Mouse (Mus musculus): ENCODE measurements at regions not wholly inside any gene's neighbourhood (a gene's known extent, or its start where the extent isn't known, plus 50 kb on each side); places are given as distances from the start of the nearest gene placed in this dataset.
A peak's percentile ranks its signal among the peaks of the same experiment; 100 is the strongest.

- no peak overlapping the region for H3K4me2 ChIP-seq
- WGBS, result 11% methylated on average over 3 of the region's 3 CpGs
- no peaks in the 10 kb centered on the region for H3K36me3 ChIP-seq
- no peak overlapping the region for H3K9ac ChIP-seq
- peak; percentile 87 for ATAC-seq (ENCODE audit: insufficient read depth, low FRiP score, low read depth)
- H3K27ac ChIP-seq, result peak overlapping the region; percentile 75; the same call in 1 of the 2 replicates
- no peaks in the 10 kb centered on the region for H3K9me3 ChIP-seq
- H3K27me3 ChIP-seq (replicated peaks), result no peaks in the 10 kb centered on the region
- no peaks in the 10 kb centered on the region for H3K4me1 ChIP-seq
- no peak overlapping the region for H3K4me3 ChIP-seq (replicated peaks)
These were observed 220.1 kb upstream of the 9630041A04Rik start for GRCm38 (mm10) chr9:101641524-101641923.

GRCm38 (mm10) chr9:101640598-101640997 is 221.0 kb upstream of the 9630041A04Rik start:
- no peaks in the 10 kb centered on the region for H3K4me1 ChIP-seq
- H3K4me3 ChIP-seq (replicated peaks), result no peak overlapping the region
- no peaks in the 10 kb centered on the region for H3K9me3 ChIP-seq
- no peak overlapping the region for H3K9ac ChIP-seq
- no peaks in the 10 kb centered on the region for H3K27me3 ChIP-seq (replicated peaks)
- H3K4me2 ChIP-seq, result no peak overlapping the region
- H3K27ac ChIP-seq, result peak overlapping the region; percentile 26; the same call in 1 of the 2 replicates
- no peak for ATAC-seq (ENCODE audit: insufficient read depth, low FRiP score, low read depth)
- H3K36me3 ChIP-seq, result no peaks in the 10 kb centered on the region

DNA sequence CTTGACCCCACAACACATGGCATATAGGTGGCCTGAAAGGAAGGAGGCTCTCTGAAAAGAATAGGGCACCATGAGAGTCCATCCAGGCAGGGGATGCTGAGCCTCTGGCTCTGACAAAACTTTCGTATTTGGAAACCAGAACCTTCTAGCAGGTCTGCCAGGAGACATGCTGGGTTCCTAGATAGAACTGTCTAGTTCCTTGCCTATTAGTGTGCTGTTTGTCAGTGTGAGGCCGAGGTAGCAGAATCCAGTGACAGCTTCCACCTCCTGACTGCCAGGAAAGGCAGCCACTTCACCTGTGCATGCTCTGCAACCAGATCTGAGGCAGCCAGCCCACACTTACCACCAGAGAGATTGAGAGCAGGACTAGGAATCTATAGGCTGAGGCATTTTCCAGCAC is 245.4 kb upstream of the 9630041A04Rik start:
- Histone ChIP-seq H3K9me3 (no peaks in the 10 kb centered on the region), H3K4me3 (replicated peaks) (no peak overlapping the region), H3K27me3 (replicated peaks) (no peaks in the 10 kb centered on the region), H3K27ac (no peak overlapping the region), H3K4me1 (peaks cover 3% of the 10 kb centered on the region; the same call in 1 of the 2 replicates), H3K4me2 (no peak overlapping the region), H3K36me3 (no peaks in the 10 kb centered on the region), H3K9ac (no peak overlapping the region)
- ATAC-seq (ENCODE audit: insufficient read depth, low FRiP score, low read depth), result no peak
- 80% methylated on average over 2 of the region's 2 CpGs for WGBS

- Histone ChIP-seq H3K27me3 (replicated peaks) (no peaks in the 10 kb centered on the region), H3K9me3 (no peaks in the 10 kb centered on the region), H3K4me2 (no peak overlapping the region), H3K27ac (peak overlapping the region; percentile 35; the same call in 1 of the 2 replicates), H3K4me1 (peaks cover 3% of the 10 kb centered on the region; the same call in 1 of the 2 replicates), H3K4me3 (replicated peaks) (no peak overlapping the region), H3K36me3 (no peaks in the 10 kb centered on the region), H3K9ac (no peak overlapping the region)
- WGBS, result 54% methylated on average over 3 of the region's 3 CpGs
- ATAC-seq (ENCODE audit: insufficient read depth, low FRiP score, low read depth), result peak; percentile 50; the same call in 1 of the 2 replicates
These were observed 246.5 kb upstream of the 9630041A04Rik start for GRCm38 (mm10) chr9:101615176-101615575.

DNA sequence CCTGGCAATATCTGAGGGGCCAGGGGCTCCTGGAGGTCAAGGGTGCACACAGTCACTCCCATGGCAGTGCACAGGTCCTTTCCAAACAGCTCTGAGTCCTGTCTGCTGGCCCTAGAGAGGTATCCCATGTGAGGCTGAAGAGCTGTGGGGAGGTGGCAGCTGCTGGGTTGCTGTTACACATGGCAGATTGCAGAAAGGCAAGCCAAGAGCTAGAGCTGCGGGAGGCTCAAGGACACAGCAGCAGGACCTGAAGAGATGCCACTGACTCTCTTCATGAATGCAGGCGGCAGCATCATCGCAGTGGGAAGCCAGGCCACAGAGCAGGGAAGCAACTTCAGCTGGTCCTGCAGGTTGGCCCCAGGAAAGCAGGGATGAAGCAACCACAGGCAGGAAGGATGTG is 247.7 kb upstream of the 9630041A04Rik start:
- Histone ChIP-seq H3K9ac (no peak overlapping the region), H3K4me3 (replicated peaks) (no peak overlapping the region), H3K4me1 (peaks cover 3% of the 10 kb centered on the region; the same call in 1 of the 2 replicates), H3K36me3 (no peaks in the 10 kb centered on the region), H3K4me2 (no peak overlapping the region), H3K27me3 (replicated peaks) (no peaks in the 10 kb centered on the region), H3K27ac (no peak overlapping the region), H3K9me3 (no peaks in the 10 kb centered on the region)
- no peak for ATAC-seq (ENCODE audit: insufficient read depth, low FRiP score, low read depth)
- WGBS, result 82% methylated on average over 3 of the region's 3 CpGs

DNA sequence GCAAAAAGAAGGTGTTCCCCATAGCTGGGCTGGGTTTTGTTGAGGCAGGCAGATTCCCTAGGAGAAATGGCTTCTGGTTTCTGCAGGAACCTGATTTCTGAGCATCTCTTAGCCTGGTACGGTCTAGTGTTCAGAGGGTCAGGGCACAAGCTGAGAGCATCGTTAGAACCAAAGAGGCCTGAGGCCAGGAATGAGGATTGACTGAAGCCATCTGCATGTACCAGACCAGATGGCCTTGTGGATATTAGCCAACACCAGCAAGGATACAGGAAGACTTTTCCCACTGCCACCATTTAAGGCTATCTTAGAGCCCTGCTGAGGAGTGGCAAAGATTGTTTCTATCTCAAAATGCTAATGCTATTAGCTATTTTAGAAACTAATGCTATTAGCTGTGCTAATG is 248.2 kb upstream of the 9630041A04Rik start:
- Histone ChIP-seq H3K4me2 (no peak overlapping the region), H3K36me3 (no peaks in the 10 kb centered on the region), H3K4me3 (replicated peaks) (no peak overlapping the region), H3K27ac (no peak overlapping the region), H3K27me3 (replicated peaks) (no peaks in the 10 kb centered on the region), H3K4me1 (peaks cover 3% of the 10 kb centered on the region; the same call in 1 of the 2 replicates), H3K9ac (no peak overlapping the region), H3K9me3 (no peaks in the 10 kb centered on the region)
- no peak for ATAC-seq (ENCODE audit: insufficient read depth, low FRiP score, low read depth)
- WGBS, result 52% methylated on average over 2 of the region's 2 CpGs

DNA sequence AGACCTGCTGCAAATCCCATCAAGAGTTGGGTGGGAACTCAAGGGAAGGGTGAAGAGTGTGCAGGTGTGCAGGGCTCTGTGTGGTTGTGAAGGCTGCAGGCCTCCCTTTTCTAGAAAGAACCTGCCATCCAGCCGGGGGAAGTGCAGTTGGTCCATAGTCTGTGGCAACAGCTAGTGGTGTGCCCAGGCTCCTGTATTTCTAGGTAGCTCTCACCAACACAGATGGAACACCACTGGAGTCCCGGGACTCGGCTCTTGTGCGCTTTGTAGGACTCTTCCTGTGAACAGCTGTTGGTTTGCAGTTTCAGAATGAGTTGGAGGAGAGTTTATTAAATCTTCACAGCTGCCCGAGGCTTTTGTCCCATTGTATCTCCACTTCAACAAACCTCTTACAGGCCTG is 248.7 kb upstream of the 9630041A04Rik start:
- no peak overlapping the region for H3K27ac ChIP-seq
- no peak overlapping the region for H3K4me2 ChIP-seq

DNA sequence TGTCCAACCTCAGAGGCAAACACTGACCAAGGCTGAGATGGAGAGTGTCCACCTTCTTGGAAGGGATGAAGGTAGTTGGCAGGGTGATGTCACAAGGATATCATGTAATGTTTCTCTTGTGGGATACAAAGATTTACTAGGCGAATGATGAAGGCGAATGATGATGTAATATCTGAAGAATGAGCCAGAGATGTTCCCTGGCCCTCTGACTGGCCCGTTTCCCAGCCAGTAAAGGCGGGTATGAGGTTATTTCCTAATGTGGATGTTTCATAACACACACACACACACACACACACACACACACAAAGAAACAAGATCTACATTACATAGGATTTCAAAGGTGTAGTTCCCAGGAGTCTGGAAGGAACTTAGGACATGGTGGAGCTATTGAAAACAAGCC is 249.1 kb upstream of the 9630041A04Rik start:
- 83% methylated on average over 4 of the region's 4 CpGs for WGBS
- H3K9ac ChIP-seq, result no peak overlapping the region
- H3K9me3 ChIP-seq, result no peaks in the 10 kb centered on the region
- H3K4me1 ChIP-seq, result peaks cover 3% of the 10 kb centered on the region; the same call in 1 of the 2 replicates
- H3K27ac ChIP-seq, result no peak overlapping the region
- no peak for ATAC-seq (ENCODE audit: insufficient read depth, low FRiP score, low read depth)
- no peaks in the 10 kb centered on the region for H3K27me3 ChIP-seq (replicated peaks)
- no peak overlapping the region for H3K4me3 ChIP-seq (replicated peaks)
- no peaks in the 10 kb centered on the region for H3K36me3 ChIP-seq
- no peak overlapping the region for H3K4me2 ChIP-seq

More for the DNA sequence above, 248.7 kb upstream of the 9630041A04Rik start:
- Histone ChIP-seq H3K4me3 (replicated peaks) (no peak overlapping the region), H3K4me1 (peaks cover 3% of the 10 kb centered on the region; the same call in 1 of the 2 replicates), H3K36me3 (no peaks in the 10 kb centered on the region), H3K9ac (no peak overlapping the region), H3K9me3 (no peaks in the 10 kb centered on the region), H3K27me3 (replicated peaks) (no peaks in the 10 kb centered on the region)
- WGBS, result 80% methylated on average over 5 of the region's 5 CpGs
- no peak for ATAC-seq (ENCODE audit: insufficient read depth, low FRiP score, low read depth)

DNA sequence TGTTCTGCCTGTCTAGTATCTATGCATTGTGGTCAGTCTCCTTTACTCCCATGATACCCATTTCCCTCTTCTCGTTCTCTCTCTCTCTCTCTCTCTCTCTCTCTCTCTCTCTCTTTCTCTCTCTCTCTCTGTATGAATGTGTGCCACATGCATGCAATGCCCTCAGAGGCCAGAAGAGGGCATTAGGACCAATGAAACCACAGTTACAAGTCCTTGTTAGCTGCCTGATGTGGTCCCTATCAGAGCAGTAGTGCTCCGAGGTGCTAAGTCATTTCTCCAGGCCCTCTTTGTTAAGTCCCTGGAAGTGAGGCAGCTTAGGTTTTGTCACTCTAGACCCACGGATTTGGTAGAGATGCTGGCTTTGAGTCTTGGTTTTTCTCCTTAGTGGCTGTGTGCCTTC is 250.2 kb upstream of the 9630041A04Rik start:
- no peak overlapping the region for H3K4me2 ChIP-seq
- no peaks in the 10 kb centered on the region for H3K9me3 ChIP-seq
- H3K9ac ChIP-seq, result no peak overlapping the region
- peak overlapping the region; percentile 6; the same call in 1 of the 2 replicates for H3K27ac ChIP-seq
- 23% methylated on average over 3 of the region's 3 CpGs for WGBS
- H3K4me1 ChIP-seq, result peaks cover 3% of the 10 kb centered on the region; the same call in 1 of the 2 replicates
- H3K4me3 ChIP-seq (replicated peaks), result no peak overlapping the region
- no peaks in the 10 kb centered on the region for H3K27me3 ChIP-seq (replicated peaks)
- ATAC-seq (ENCODE audit: insufficient read depth, low FRiP score, low read depth), result no peak
- no peaks in the 10 kb centered on the region for H3K36me3 ChIP-seq

- WGBS, result 43% methylated on average over 8 of the region's 8 CpGs
- peaks cover 3% of the 10 kb centered on the region; the same call in 1 of the 2 replicates for H3K4me1 ChIP-seq
- H3K27me3 ChIP-seq (replicated peaks), result no peaks in the 10 kb centered on the region
- no peak overlapping the region for H3K4me3 ChIP-seq (replicated peaks)
- no peaks in the 10 kb centered on the region for H3K9me3 ChIP-seq
- no peak; the same call in 1 of the 2 replicates for ATAC-seq (ENCODE audit: insufficient read depth, low FRiP score, low read depth)
- no peak overlapping the region for H3K4me2 ChIP-seq
- H3K36me3 ChIP-seq, result no peaks in the 10 kb centered on the region
- H3K27ac ChIP-seq, result peak overlapping the region; percentile 6; the same call in 1 of the 2 replicates
- no peak overlapping the region for H3K9ac ChIP-seq
These were observed 250.7 kb upstream of the 9630041A04Rik start for GRCm38 (mm10) chr9:101610806-101611443.

DNA sequence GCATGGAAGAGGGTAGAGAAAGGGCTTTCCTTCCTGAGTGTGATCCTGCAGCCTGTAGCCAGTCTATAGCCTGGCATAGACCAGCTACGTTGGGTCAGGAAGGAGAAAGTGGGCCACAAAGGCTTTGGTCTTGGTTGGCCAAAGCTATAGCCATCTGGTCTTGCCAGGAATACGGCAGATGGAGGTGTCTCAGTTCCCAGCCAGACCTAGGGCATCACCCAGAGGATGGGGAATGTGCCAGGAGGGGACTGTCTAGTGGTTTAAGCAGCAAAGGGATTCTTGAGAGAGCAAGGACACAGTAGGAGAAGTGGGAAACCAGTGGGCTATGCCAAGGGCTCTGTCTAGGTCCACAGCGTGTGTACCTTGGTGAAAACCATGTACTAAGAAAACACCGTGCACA is 251.3 kb upstream of the 9630041A04Rik start:
- WGBS, result 88% methylated on average over 4 of the region's 4 CpGs
- Histone ChIP-seq H3K4me2 (no peak overlapping the region), H3K4me3 (replicated peaks) (no peak overlapping the region), H3K36me3 (no peaks in the 10 kb centered on the region), H3K9ac (no peak overlapping the region), H3K4me1 (peaks cover 3% of the 10 kb centered on the region; the same call in 1 of the 2 replicates), H3K27ac (no peak overlapping the region), H3K9me3 (no peaks in the 10 kb centered on the region), H3K27me3 (replicated peaks) (no peaks in the 10 kb centered on the region)
- no peak for ATAC-seq (ENCODE audit: insufficient read depth, low FRiP score, low read depth)

DNA sequence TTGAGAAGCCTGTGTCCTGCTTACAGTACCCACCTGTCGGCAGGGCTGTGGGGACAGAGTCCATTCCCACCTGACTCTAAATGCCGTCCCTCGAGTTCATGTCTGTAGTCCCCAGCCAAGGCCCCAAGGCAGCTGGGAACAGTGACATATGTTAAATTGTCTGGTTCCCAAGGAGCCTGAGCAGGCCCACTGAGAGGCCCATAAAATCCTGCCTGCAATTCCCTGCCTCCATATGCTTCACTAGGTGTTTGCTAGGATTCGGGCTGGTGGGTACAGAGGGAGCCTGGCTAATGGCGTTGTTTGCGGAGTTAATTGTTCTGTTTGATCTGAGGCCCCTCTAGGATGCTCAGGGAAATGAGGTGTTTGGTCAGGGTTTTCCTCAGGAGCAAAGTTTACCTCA is 258.8 kb upstream of the 9630041A04Rik start:
- H3K27me3 ChIP-seq (replicated peaks), result no peaks in the 10 kb centered on the region; the same call in 1 of the 2 replicates
- no peak overlapping the region for H3K27ac ChIP-seq
- H3K4me1 ChIP-seq, result no peaks in the 10 kb centered on the region
- 37% methylated on average over 6 of the region's 6 CpGs for WGBS
- H3K4me2 ChIP-seq, result no peak overlapping the region
- no peak overlapping the region for H3K4me3 ChIP-seq (replicated peaks)
- no peak for ATAC-seq (ENCODE audit: insufficient read depth, low FRiP score, low read depth)
- H3K9ac ChIP-seq, result no peak overlapping the region
- no peaks in the 10 kb centered on the region for H3K36me3 ChIP-seq
- H3K9me3 ChIP-seq, result no peaks in the 10 kb centered on the region

All from stomach, embryonic 15.5 days (tissue).